Mouse (Mus musculus) midbrain, postnatal 0 days (tissue): Measurements from ENCODE around the gene Crygs. TPM values are rescaled to one million over a fixed set of nuclear protein-coding genes. Genes with fewer than 3 reads are reported as not detected.
A peak's percentile ranks its signal among the peaks of the same experiment; 100 is the strongest.

Experiments
- ATAC-seq: fragments of 200-750 bp; cut with Nextera tagmentation; 2 replicates; pipeline ENCODE4 v1.8.0; 2017; ENCODE audit warnings: moderate number of reproducible peaks, mild to moderate bottlenecking, moderate TSS enrichment, moderate library complexity; ENCODE audit not compliant: low FRiP score
- DNase-seq: peaks from one replicate; pipeline ENCODE4 v3.0.0-alpha.2; 2015; ENCODE audit warnings: low spot score
- H3K27ac ChIP-seq: fragments of 300-500 bp; sonication (generic); 2 replicates; pipeline ENCODE4 v1.5.1; 2014; ENCODE audit warnings: low read depth, mild to moderate bottlenecking, low read length, mixed read lengths
- H3K27me3 ChIP-seq: fragments of 300-500 bp; sonication (generic); 2 replicates; pipeline ENCODE4 v1.6.1; 2014; ENCODE audit warnings: low read length, control low read depth, mixed read lengths; ENCODE audit not compliant: insufficient read depth
- H3K36me3 ChIP-seq: fragments of 300-500 bp; sonication (generic); 2 replicates; pipeline ENCODE4 v1.6.1; 2014; ENCODE audit warnings: low read length, control low read depth, mixed read lengths; ENCODE audit not compliant: insufficient read depth
- H3K4me1 ChIP-seq: fragments of 300-500 bp; sonication (generic); 2 replicates; pipeline ENCODE4 v1.6.1; 2014; ENCODE audit warnings: mild to moderate bottlenecking, control low read depth, antibody characterized with exemption, low read length, mixed read lengths; ENCODE audit not compliant: insufficient read depth
- H3K4me2 ChIP-seq: fragments of 300-500 bp; sonication (generic); 2 replicates; pipeline ENCODE4 v1.6.1; 2014; ENCODE audit warnings: low read depth, mild to moderate bottlenecking, low read length, mixed read lengths; ENCODE audit not compliant: poor library complexity, severe bottlenecking
- H3K4me3 ChIP-seq: fragments of 300-500 bp; sonication (generic); 2 replicates; pipeline ENCODE4 v1.5.1; 2014; ENCODE audit warnings: low read depth, mild to moderate bottlenecking, low read length, moderate library complexity
- H3K9ac ChIP-seq: fragments of 300-500 bp; sonication (generic); replicated peaks from 2 replicates; pipeline ENCODE4 v1.6.1; 2014; ENCODE audit warnings: mild to moderate bottlenecking, low read length, moderate library complexity, mixed read lengths; ENCODE audit not compliant: poor library complexity, severe bottlenecking
- H3K9me3 ChIP-seq: fragments of 300-500 bp; sonication (generic); 2 replicates; pipeline ENCODE4 v1.6.1; 2016; ENCODE audit warnings: low read length, control low read depth
- CTCF ChIP-seq: IDR thresholded peaks from 2 replicates; pipeline ENCODE4 v1.5.1; 2016; ENCODE audit warnings: antibody characterized with exemption, mild to moderate bottlenecking
- WGBS: fragments of 180-500 bp; shearing (Covaris S2); extraction: QIAGEN DNeasy Blood & Tissue Kit; methylation state at CpG from one replicate; pipeline ENCODE4 v1.1.7; 2014; 5-methylcytosine and 5-hydroxymethylcytosine counted together
- polyA plus RNA-seq: library from polyadenylated mRNA; unstranded; fragments of >200 nt; fragmentation: Nextera tagmentation; extraction: Ambion mirVana; gene quantifications from 2 replicates; pipeline ENCODE4 v1.2.1, GENCODE M21; 2015
- total RNA-seq: library from RNA; depleted of rRNA; stranded (reverse); fragments of >200 nt; gene quantifications from 2 replicates; pipeline ENCODE4 v1.2.3, GENCODE M21; 2014

Crygs gene
- total and polyA plus RNA-seq, 2 experiments from 2014 or later: not detected

DNA sequence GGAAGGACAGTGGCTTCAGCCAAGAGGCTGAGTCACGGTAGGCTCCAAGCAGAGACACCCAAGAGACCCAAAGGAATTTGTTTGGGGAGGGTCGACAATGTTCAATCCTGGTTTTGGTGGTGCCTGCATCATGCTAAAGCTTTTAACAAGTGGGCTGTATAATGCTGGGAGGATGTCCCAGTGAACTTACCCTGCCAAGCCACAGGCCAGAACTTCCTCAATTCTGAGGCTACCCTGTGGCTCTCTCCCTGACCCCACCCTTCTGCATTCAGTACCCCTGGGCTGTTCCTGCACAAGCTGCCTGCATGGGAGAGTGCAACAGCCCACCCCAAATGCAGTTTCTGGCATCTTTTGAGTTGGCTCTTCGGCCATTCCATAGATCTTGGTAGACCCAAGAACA is 12.9 kb downstream of the Crygs start:
- Histone ChIP-seq H3K27me3 (peaks cover 19% of the 10 kb centered on the region), H3K4me1 (no peaks in the 10 kb centered on the region), H3K4me3 (no peak overlapping the region), H3K36me3 (no peaks in the 10 kb centered on the region), H3K9me3 (no peaks in the 10 kb centered on the region), H3K4me2 (no peak overlapping the region), H3K27ac (no peak overlapping the region), H3K9ac (no peak overlapping the region)
- 85% methylated on average over 3 of the region's 3 CpGs for WGBS
- no peak for ATAC-seq
- no peak for DNase-seq
- no peak for TF ChIP-seq CTCF

DNA sequence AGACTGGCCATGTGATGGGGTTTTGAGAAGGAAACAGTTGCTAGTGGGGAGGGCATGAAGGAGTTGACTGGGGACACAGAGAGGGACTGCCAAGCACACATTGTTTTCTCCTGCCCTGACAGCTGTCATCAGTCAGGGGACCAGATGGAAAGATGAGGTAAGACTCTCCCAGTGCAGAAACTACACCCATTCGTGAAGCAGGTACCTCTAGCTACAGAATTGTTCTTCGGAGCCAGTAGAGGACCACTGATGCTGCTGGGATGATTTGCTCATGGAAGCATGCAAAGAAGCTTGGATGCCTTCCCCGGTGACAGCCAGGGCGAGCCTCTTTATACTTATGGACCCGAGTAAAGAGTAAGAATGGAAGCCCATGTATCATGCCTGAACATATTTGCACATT is 13.9 kb downstream of the Crygs start:
- H3K4me1 ChIP-seq: no peaks in the 10 kb centered on the region
- H3K9me3 ChIP-seq: no peaks in the 10 kb centered on the region
- peak; percentile 10 for DNase-seq
- H3K27me3 ChIP-seq: peaks cover 19% of the 10 kb centered on the region
- H3K4me3 ChIP-seq: no peak overlapping the region
- TF ChIP-seq CTCF: no peak
- ATAC-seq: no peak
- no peaks in the 10 kb centered on the region for H3K36me3 ChIP-seq
- no peak overlapping the region for H3K27ac ChIP-seq
- H3K4me2 ChIP-seq: no peak overlapping the region
- 80% methylated on average over 5 of the region's 5 CpGs for WGBS
- no peak overlapping the region for H3K9ac ChIP-seq

DNA sequence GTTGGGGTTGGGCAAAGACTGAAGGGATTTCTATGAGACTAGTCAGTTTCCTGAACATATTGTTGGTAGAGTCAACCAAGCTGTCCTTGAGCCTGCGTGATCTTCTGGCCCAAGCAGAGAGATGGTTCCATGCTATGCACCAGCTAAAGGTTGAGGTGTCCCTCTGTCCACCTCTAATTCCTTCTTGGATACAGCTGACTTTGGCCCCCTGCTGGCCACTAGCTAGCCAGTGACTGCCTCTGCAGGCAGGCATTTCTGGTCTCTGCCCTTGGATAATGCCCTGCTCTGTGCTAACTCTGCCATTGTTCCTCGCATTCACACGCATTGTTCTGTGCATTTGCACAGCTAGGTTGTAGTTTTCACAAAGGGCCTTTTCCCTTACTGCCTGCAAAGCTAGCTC is 15.9 kb downstream of the Crygs start:
- peaks cover 19% of the 10 kb centered on the region for H3K27me3 ChIP-seq
- no peak overlapping the region for H3K4me3 ChIP-seq
- H3K9ac ChIP-seq: no peak overlapping the region

DNA sequence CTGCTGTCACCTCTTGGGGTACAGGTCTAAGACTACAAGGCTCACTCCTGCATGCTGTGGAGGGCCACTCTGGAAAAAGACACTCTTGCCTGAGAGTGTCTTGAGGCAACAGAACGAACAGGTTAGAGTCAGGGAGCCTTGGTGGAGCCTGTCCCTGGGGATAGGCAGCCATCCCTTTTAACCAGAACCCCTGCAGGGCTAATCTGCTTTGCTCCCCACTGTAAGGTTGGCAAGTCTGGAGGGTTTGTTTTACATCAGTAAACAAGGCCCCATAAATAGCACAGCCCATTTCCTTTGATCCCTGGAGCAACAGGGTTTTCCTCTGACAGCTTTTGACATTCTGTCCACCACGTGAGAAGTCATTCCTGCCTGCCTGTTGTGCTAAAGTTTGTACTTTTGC is 20.1 kb downstream of the Crygs start:
- Histone ChIP-seq H3K36me3 (no peaks in the 10 kb centered on the region), H3K9ac (no peak overlapping the region), H3K9me3 (no peaks in the 10 kb centered on the region), H3K4me3 (no peak overlapping the region), H3K27ac (no peak overlapping the region), H3K27me3 (peaks cover under 1% of the 10 kb centered on the region; the same call in 1 of the 2 replicates), H3K4me2 (no peak overlapping the region), H3K4me1 (no peaks in the 10 kb centered on the region)
- peak; percentile 2 for DNase-seq
- TF ChIP-seq CTCF: no peak
- 12% methylated on average over 2 of the region's 2 CpGs for WGBS
- ATAC-seq: no peak

More for the DNA sequence above, 15.9 kb downstream of the Crygs start:
- Histone ChIP-seq H3K27ac (no peak overlapping the region), H3K4me1 (no peaks in the 10 kb centered on the region), H3K9me3 (no peaks in the 10 kb centered on the region), H3K36me3 (no peaks in the 10 kb centered on the region), H3K4me2 (no peak overlapping the region)
- 54% methylated on average over 3 of the region's 3 CpGs for WGBS
- peak; percentile 48 for TF ChIP-seq CTCF
- ATAC-seq: no peak
- DNase-seq: no peak

DNA sequence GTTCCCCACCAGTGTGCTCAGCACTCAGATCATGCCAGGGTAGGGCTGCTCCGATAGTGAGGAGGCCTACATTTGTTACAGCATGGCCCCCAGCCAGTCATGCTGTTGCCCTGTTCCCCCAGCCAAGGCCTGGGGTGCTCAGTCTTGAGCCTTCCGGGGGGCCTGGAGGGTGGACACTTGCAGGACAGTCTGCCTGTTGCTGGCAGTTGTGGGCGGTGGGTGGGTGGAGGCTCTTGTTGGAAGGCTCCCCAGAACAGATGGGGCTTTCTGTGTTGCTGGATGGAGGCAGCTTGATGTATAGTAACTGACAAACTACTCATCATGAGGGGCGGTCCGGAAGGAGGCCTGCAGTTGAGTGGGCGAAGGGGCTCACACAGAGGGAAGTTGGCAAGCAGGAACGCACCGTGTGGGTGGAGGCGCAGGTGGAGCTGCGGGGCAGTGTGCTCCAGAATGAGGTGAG is 21.4 kb downstream of the Crygs start:
- Histone ChIP-seq H3K4me1 (no peaks in the 10 kb centered on the region), H3K27me3 (no peaks in the 10 kb centered on the region), H3K9me3 (no peaks in the 10 kb centered on the region), H3K9ac (no peak overlapping the region), H3K4me3 (no peak overlapping the region), H3K36me3 (no peaks in the 10 kb centered on the region), H3K27ac (no peak overlapping the region), H3K4me2 (no peak overlapping the region)
- peak; percentile 70 for DNase-seq
- TF ChIP-seq CTCF: no peak
- WGBS: 68% methylated on average over 10 of the region's 10 CpGs
- no peak for ATAC-seq

DNA sequence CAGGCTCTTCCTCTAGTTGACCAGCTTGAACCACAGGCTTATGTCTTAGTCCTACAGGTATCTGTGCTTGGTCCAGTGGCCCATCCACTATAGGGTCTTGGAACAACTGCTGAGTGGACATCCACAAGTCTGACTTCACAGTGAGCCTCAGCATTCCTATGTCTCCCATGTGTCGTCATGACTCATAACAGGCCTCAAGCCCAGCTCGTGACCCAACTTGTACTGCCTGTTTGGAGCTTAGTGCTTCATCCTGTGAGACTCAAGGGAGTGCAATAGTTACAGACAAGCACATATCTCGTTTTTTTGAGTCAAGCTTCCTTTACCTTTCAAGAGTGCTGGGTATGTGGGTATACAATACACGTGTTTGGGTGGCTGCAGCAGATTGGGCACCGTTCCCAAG is 28.7 kb downstream of the Crygs start:
- Histone ChIP-seq H3K36me3 (no peaks in the 10 kb centered on the region), H3K4me3 (no peak overlapping the region), H3K27me3 (no peaks in the 10 kb centered on the region), H3K27ac (no peak overlapping the region), H3K9me3 (no peaks in the 10 kb centered on the region), H3K9ac (no peak overlapping the region), H3K4me1 (no peaks in the 10 kb centered on the region), H3K4me2 (no peak overlapping the region)
- no peak for TF ChIP-seq CTCF
- ATAC-seq: no peak
- 82% methylated on average over 5 of the region's 5 CpGs for whole genome bisulfite sequencing
- no peak for DNase-seq
